Mouse (Mus musculus): Measurements from ENCODE around the gene Gas7. TPM values are rescaled to one million over a fixed set of nuclear protein-coding genes. Genes with fewer than 3 reads are reported as not detected.

Gene Gas7
- polyA plus RNA-seq, 1 experiment from 2014 or later: 15.7 TPM

DNA sequence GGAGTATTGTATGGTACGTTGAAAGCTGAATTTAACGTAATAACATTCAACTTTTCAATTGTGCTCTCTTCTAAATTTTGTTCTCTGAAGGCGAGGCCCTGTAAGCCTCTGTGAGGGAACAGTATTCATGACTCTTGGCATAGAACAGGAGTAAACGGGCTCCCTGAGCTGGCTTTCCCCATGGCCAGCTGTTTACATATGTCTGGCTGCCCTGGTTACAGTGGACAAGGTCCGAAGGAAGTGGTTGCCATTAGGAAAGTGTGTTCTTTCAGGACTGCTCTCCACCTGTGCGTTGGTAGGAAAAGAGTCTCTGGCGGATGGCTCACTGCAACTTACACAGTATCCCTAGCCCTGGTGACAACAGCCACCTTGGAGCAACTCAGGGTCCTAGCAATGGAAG is 171.9 kb downstream of the Gas7 start:
- Histone ChIP-seq H3K4me2 (ENCODE audit: low read length) (no peak overlapping the region), H3K36me3 (ENCODE audit: control insufficient read depth, insufficient read depth, low read length) (no peaks in the 10 kb centered on the region), H3K9me3 (ENCODE audit: control insufficient read depth, low read length) (no peaks in the 10 kb centered on the region), H3K27ac (replicated peaks; ENCODE audit: low read depth, low read length) (no peak overlapping the region), H3K4me3 (replicated peaks; ENCODE audit: low read depth, low read length) (no peak overlapping the region), H3K27me3 (ENCODE audit: control insufficient read depth, insufficient read depth, low read length) (no peaks in the 10 kb centered on the region), H3K9ac (replicated peaks; ENCODE audit: low read length) (no peak overlapping the region), H3K4me1 (ENCODE audit: control insufficient read depth, insufficient read depth, low read length) (no peaks in the 10 kb centered on the region)
- DNase-seq (no peak), ATAC-seq (ENCODE audit: low FRiP score, low TSS enrichment) (no peak)
- 89% methylated on average over 7 of the region's 7 CpGs for WGBS

GRCm38 (mm10) chr11:67628522-67628921 is 173.3 kb downstream of the Gas7 start:
- H3K27me3 ChIP-seq (ENCODE audit: control insufficient read depth, insufficient read depth, low read length): no peaks in the 10 kb centered on the region
- no peaks in the 10 kb centered on the region for H3K4me1 ChIP-seq (ENCODE audit: control insufficient read depth, insufficient read depth, low read length)
- DNase-seq: no peak
- no peak for ATAC-seq (ENCODE audit: low FRiP score, low TSS enrichment)
- 92% methylated on average over 2 of the region's 2 CpGs for WGBS
- H3K27ac ChIP-seq (replicated peaks; ENCODE audit: low read depth, low read length): no peak overlapping the region
- no peak overlapping the region for H3K4me2 ChIP-seq (ENCODE audit: low read length)
- H3K36me3 ChIP-seq (ENCODE audit: control insufficient read depth, insufficient read depth, low read length): no peaks in the 10 kb centered on the region
- H3K9me3 ChIP-seq (ENCODE audit: control insufficient read depth, low read length): no peaks in the 10 kb centered on the region
- H3K4me3 ChIP-seq (replicated peaks; ENCODE audit: low read depth, low read length): no peak overlapping the region
- H3K9ac ChIP-seq (replicated peaks; ENCODE audit: low read length): no peak overlapping the region

- ATAC-seq (ENCODE audit: low FRiP score, low TSS enrichment) (no peak), DNase-seq (no peak)
- Histone ChIP-seq H3K9ac (replicated peaks; ENCODE audit: low read length) (no peak overlapping the region), H3K4me1 (ENCODE audit: control insufficient read depth, insufficient read depth, low read length) (no peaks in the 10 kb centered on the region), H3K4me3 (replicated peaks; ENCODE audit: low read depth, low read length) (no peak overlapping the region), H3K4me2 (ENCODE audit: low read length) (no peak overlapping the region), H3K9me3 (ENCODE audit: control insufficient read depth, low read length) (no peaks in the 10 kb centered on the region), H3K36me3 (ENCODE audit: control insufficient read depth, insufficient read depth, low read length) (no peaks in the 10 kb centered on the region), H3K27ac (replicated peaks; ENCODE audit: low read depth, low read length) (no peak overlapping the region), H3K27me3 (ENCODE audit: control insufficient read depth, insufficient read depth, low read length) (no peaks in the 10 kb centered on the region)
- 79% methylated on average over 8 of the region's 8 CpGs for WGBS
These were observed 177.7 kb downstream of the Gas7 start for GRCm38 (mm10) chr11:67632906-67633305.

DNA sequence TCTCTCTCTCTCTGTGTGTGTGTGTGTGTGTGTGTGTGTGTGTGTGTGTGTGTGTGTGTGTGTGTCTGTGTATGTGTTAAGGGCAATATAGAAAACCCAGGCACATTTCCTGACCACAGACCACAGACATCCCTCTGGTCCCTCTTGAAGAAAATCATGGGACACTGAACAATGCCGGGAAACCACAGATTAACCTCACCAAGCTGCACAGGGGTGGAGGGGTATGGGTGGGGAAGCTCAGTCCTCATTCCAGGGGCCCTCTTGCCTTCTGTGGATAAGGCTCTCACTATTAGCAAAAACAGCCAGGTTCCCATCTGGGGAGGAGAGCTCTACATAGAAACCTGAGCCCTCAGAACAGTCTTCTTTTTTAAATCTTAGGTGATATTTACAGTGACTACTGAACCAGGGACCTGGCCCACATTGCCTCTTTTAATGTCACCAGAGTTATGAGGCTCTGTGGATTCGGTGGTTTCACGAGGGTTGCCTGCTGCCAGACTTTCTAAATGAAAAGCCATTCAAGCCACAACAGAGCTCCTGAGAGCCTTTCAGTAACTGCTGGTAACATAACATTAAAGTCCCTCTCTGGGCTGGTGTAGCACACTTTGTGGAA is 178.5 kb downstream of the Gas7 start:
- Histone ChIP-seq H3K9ac (replicated peaks; ENCODE audit: low read length) (no peak overlapping the region), H3K4me1 (ENCODE audit: control insufficient read depth, insufficient read depth, low read length) (no peaks in the 10 kb centered on the region), H3K9me3 (ENCODE audit: control insufficient read depth, low read length) (no peaks in the 10 kb centered on the region), H3K4me3 (replicated peaks; ENCODE audit: low read depth, low read length) (no peak overlapping the region), H3K4me2 (ENCODE audit: low read length) (no peak overlapping the region), H3K27ac (replicated peaks; ENCODE audit: low read depth, low read length) (no peak overlapping the region), H3K36me3 (ENCODE audit: control insufficient read depth, insufficient read depth, low read length) (no peaks in the 10 kb centered on the region), H3K27me3 (ENCODE audit: control insufficient read depth, insufficient read depth, low read length) (no peaks in the 10 kb centered on the region)
- WGBS: 68% methylated on average over 3 of the region's 3 CpGs
- no peak for ATAC-seq (ENCODE audit: low FRiP score, low TSS enrichment)
- no peak for DNase-seq

DNA sequence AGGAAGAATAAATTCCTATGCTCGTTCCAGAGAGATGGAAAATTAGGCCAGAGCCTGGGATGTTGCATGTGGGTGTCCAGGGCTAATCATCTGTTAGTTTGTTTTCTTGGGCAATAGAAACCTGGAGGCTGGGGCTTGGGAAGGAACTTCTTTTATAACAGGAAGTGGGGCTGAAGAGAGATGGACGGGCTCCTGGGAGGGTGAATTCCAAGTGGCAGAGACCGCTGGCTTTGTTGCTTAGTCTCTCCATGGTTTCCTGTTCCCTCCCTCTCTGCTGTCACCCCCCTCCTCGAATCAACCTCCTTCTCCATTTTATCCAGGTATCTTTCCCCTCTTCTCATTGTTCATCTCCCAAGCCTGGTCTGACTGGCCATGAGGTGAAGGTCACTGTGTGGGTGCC is 181.0 kb downstream of the Gas7 start:
- ATAC-seq (ENCODE audit: low FRiP score, low TSS enrichment) (no peak), DNase-seq (no peak)
- no peak overlapping the region for H3K4me2 ChIP-seq (ENCODE audit: low read length)
- H3K4me1 ChIP-seq (ENCODE audit: control insufficient read depth, insufficient read depth, low read length): no peaks in the 10 kb centered on the region
- H3K4me3 ChIP-seq (replicated peaks; ENCODE audit: low read depth, low read length): no peak overlapping the region
- WGBS: 76% methylated on average over 4 of the region's 4 CpGs
- no peaks in the 10 kb centered on the region for H3K9me3 ChIP-seq (ENCODE audit: control insufficient read depth, low read length)
- no peak overlapping the region for H3K9ac ChIP-seq (replicated peaks; ENCODE audit: low read length)
- H3K27me3 ChIP-seq (ENCODE audit: control insufficient read depth, insufficient read depth, low read length): no peaks in the 10 kb centered on the region
- no peaks in the 10 kb centered on the region for H3K36me3 ChIP-seq (ENCODE audit: control insufficient read depth, insufficient read depth, low read length)
- H3K27ac ChIP-seq (replicated peaks; ENCODE audit: low read depth, low read length): no peak overlapping the region

- no peak overlapping the region for H3K27ac ChIP-seq (replicated peaks; ENCODE audit: low read depth, low read length)
- DNase-seq (no peak), ATAC-seq (ENCODE audit: low FRiP score, low TSS enrichment) (no peak)
- no peaks in the 10 kb centered on the region for H3K9me3 ChIP-seq (ENCODE audit: control insufficient read depth, low read length)
- no peaks in the 10 kb centered on the region for H3K36me3 ChIP-seq (ENCODE audit: control insufficient read depth, insufficient read depth, low read length)
- no peak overlapping the region for H3K9ac ChIP-seq (replicated peaks; ENCODE audit: low read length)
- no peaks in the 10 kb centered on the region for H3K4me1 ChIP-seq (ENCODE audit: control insufficient read depth, insufficient read depth, low read length)
- WGBS: 62% methylated on average over 6 of the region's 6 CpGs
- no peak overlapping the region for H3K4me3 ChIP-seq (replicated peaks; ENCODE audit: low read depth, low read length)
- H3K4me2 ChIP-seq (ENCODE audit: low read length): no peak overlapping the region
- H3K27me3 ChIP-seq (ENCODE audit: control insufficient read depth, insufficient read depth, low read length): no peaks in the 10 kb centered on the region
These were observed 181.8 kb downstream of the Gas7 start for GRCm38 (mm10) chr11:67636905-67637586.

- Histone ChIP-seq H3K27ac (replicated peaks; ENCODE audit: low read depth, low read length) (no peak overlapping the region), H3K27me3 (ENCODE audit: control insufficient read depth, insufficient read depth, low read length) (no peaks in the 10 kb centered on the region), H3K9me3 (ENCODE audit: control insufficient read depth, low read length) (no peaks in the 10 kb centered on the region), H3K36me3 (ENCODE audit: control insufficient read depth, insufficient read depth, low read length) (no peaks in the 10 kb centered on the region), H3K4me2 (ENCODE audit: low read length) (no peak overlapping the region), H3K9ac (replicated peaks; ENCODE audit: low read length) (no peak overlapping the region), H3K4me1 (ENCODE audit: control insufficient read depth, insufficient read depth, low read length) (no peaks in the 10 kb centered on the region), H3K4me3 (replicated peaks; ENCODE audit: low read depth, low read length) (no peak overlapping the region)
- WGBS: 86% methylated on average over 3 of the region's 3 CpGs
- ATAC-seq (ENCODE audit: low FRiP score, low TSS enrichment) (no peak), DNase-seq (no peak)
These were observed 183.2 kb downstream of the Gas7 start for GRCm38 (mm10) chr11:67638401-67638800.

- Histone ChIP-seq H3K9ac (replicated peaks; ENCODE audit: low read length) (no peak overlapping the region), H3K4me2 (ENCODE audit: low read length) (no peak overlapping the region), H3K9me3 (ENCODE audit: control insufficient read depth, low read length) (no peaks in the 10 kb centered on the region), H3K27me3 (ENCODE audit: control insufficient read depth, insufficient read depth, low read length) (no peaks in the 10 kb centered on the region), H3K27ac (replicated peaks; ENCODE audit: low read depth, low read length) (no peak overlapping the region), H3K4me3 (replicated peaks; ENCODE audit: low read depth, low read length) (no peak overlapping the region), H3K36me3 (ENCODE audit: control insufficient read depth, insufficient read depth, low read length) (no peaks in the 10 kb centered on the region), H3K4me1 (ENCODE audit: control insufficient read depth, insufficient read depth, low read length) (no peaks in the 10 kb centered on the region)
- DNase-seq (no peak), ATAC-seq (ENCODE audit: low FRiP score, low TSS enrichment) (no peak)
- WGBS: 88% methylated on average over 6 of the region's 6 CpGs
These were observed 185.1 kb downstream of the Gas7 start for GRCm38 (mm10) chr11:67640299-67640698.

GRCm38 (mm10) chr11:67642421-67642820 is 187.2 kb downstream of the Gas7 start:
- ATAC-seq (ENCODE audit: low FRiP score, low TSS enrichment) (no peak), DNase-seq (no peak)
- WGBS: 95% methylated on average over 8 of the region's 8 CpGs
- H3K4me2 ChIP-seq (ENCODE audit: low read length): no peak overlapping the region
- H3K9ac ChIP-seq (replicated peaks; ENCODE audit: low read length): no peak overlapping the region
- H3K4me3 ChIP-seq (replicated peaks; ENCODE audit: low read depth, low read length): no peak overlapping the region
- no peaks in the 10 kb centered on the region for H3K4me1 ChIP-seq (ENCODE audit: control insufficient read depth, insufficient read depth, low read length)
- H3K36me3 ChIP-seq (ENCODE audit: control insufficient read depth, insufficient read depth, low read length): no peaks in the 10 kb centered on the region
- no peaks in the 10 kb centered on the region for H3K27me3 ChIP-seq (ENCODE audit: control insufficient read depth, insufficient read depth, low read length)
- no peak overlapping the region for H3K27ac ChIP-seq (replicated peaks; ENCODE audit: low read depth, low read length)
- no peaks in the 10 kb centered on the region for H3K9me3 ChIP-seq (ENCODE audit: control insufficient read depth, low read length)

Measured in midbrain, embryonic 14.5 days (tissue).